Mouse (Mus musculus): ENCODE data around the gene Gpbp1.

DNA sequence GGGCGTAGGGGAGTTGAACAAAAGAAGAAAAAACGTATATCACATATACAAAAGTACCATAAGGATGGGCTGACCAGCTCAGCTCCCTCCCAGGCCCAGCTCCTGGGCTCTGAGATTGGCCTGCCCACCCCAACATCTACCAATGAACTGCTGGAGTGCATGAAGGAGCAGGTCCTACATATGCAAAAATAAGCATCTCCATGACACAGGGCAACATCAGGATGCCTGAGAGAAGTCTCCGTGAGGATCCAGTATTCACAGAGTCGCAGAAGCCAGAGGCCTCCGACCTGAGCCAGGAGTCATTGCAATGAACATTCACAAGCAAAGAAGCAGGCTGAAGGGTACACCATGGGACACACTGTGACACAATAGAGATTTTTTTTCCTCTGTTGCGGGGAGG lies 96.5 kb downstream of the Gpbp1 start:
- no peak for TF ChIP-seq MAX (IDR thresholded peaks at IDR 0.05; ENCODE audit: low read depth)
- TF ChIP-seq POLR2A (IDR thresholded peaks at IDR 0.05; ENCODE audit: insufficient read length, low read depth): no peak
- TF ChIP-seq E2F4 (IDR thresholded peaks at IDR 0.05; ENCODE audit: insufficient read depth): no peak
- no peak for TF ChIP-seq TCF12 (IDR thresholded peaks at IDR 0.05; ENCODE audit: insufficient read depth, poor library complexity, severe bottlenecking)
- no peak for TF ChIP-seq MYOG (IDR thresholded peaks at IDR 0.05; ENCODE audit: control insufficient read depth in 1 of 3, insufficient read depth in 1 of 3, insufficient read length in 2 of 3, low read depth in 2 of 3)

All from myocyte (in vitro differentiated cells).